In the genomic region with DNA sequence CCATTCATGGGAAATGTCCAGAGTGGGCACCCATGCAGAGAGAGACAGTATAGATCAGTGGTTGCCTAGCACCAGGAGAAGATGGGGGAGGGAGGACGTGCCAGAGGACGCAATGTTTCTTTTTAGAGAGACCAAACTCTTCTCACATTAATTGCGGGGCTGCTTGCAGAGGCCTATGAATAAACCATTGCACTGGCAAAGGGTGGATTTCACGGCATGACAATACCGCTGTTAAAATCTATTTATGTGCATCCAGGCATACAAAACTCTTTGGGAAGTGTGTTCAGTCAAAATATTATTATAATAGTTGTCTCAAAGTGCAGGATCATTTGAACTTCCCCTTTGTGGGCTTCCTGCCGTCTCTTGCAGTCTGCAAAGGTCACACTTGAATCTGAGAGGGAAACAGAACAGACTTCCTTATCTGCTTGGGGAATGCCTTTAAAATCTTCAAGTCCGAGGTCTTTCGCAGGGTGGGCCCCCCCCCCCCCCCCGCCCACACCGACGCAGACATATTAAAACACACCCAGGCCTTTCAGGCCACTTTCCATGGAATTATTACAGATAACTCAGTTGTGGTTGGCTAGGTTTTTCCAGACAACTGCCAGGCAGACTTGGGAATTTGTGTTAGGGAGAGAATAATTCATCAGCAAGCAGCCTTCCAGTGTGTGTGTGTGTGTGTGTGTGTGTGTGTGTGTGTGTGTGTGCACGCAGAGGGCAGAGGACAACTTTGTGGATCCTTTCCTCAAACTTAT, we compare ENCODE assay signal across 8 mouse cellular contexts.
DNase-seq lines count a peak whose midpoint lies in the region; ATAC-seq lines count a peak whose summit lies in the region.

No protein-coding gene starts in this region.

- H3K4me1 ChIP-seq in forebrain, embryonic 13.5 days, result peaks cover 14% of the 10 kb centered on the region
- peaks cover 24% of the 10 kb centered on the region for H3K4me1 ChIP-seq in hindbrain, embryonic 12.5 days
- H3K4me1 ChIP-seq in limb, embryonic 15.5 days, result peaks cover 20% of the 10 kb centered on the region
- peaks cover 11% of the 10 kb centered on the region for H3K4me1 ChIP-seq in neural tube, embryonic 15.5 days

- no peak overlapping the region for H3K9ac ChIP-seq in forebrain, embryonic 13.5 days
- H3K9ac ChIP-seq in hindbrain, embryonic 12.5 days, result no peak overlapping the region
- no peak overlapping the region for H3K9ac ChIP-seq in limb, embryonic 15.5 days
- H3K9ac ChIP-seq in neural tube, embryonic 15.5 days (replicated peaks), result no peak overlapping the region

- WGBS in forebrain, embryonic 13.5 days, result 4% methylated on average over 12 of the region's 12 CpGs
- 7% methylated on average over 12 of the region's 12 CpGs for WGBS in hindbrain, embryonic 12.5 days
- 35% methylated on average over 12 of the region's 12 CpGs for WGBS in limb, embryonic 15.5 days
- 4% methylated on average over 12 of the region's 12 CpGs for WGBS in neural tube, embryonic 15.5 days

- H3K4me2 ChIP-seq in forebrain, embryonic 13.5 days, result peak overlapping the region; percentile 27; the same call in 1 of the 2 replicates
- 0 out of 2 replicates have a peak overlapping the region, but pooled peaks have one; percentile 6 for H3K4me2 ChIP-seq in hindbrain, embryonic 12.5 days (replicated peaks)
- H3K4me2 ChIP-seq in limb, embryonic 15.5 days, result no peak overlapping the region
- H3K4me2 ChIP-seq in neural tube, embryonic 15.5 days, result no peak overlapping the region

- H3K27ac ChIP-seq in forebrain, embryonic 13.5 days, result no peak overlapping the region
- peak overlapping the region; percentile 71 for H3K27ac ChIP-seq in hindbrain, embryonic 12.5 days
- H3K27ac ChIP-seq in limb, embryonic 15.5 days, result 0 out of 2 replicates have a peak overlapping the region, but pooled peaks have one; percentile 27
- H3K27ac ChIP-seq in neural tube, embryonic 15.5 days (replicated peaks), result peak overlapping the region; percentile 65

- no peak for ATAC-seq in forebrain, embryonic 13.5 days
- peak; percentile 87 for ATAC-seq in hindbrain, embryonic 12.5 days (ENCODE audit: low FRiP score)
- ATAC-seq in limb, embryonic 15.5 days (ENCODE audit: insufficient number of reproducible peaks, low FRiP score, low TSS enrichment, low read depth), result no peak
- peak; percentile 73; the same call in 1 of the 2 replicates for ATAC-seq in neural tube, embryonic 15.5 days (ENCODE audit: low FRiP score)

- DNase-seq in kidney, adult 9 months, result peak; percentile 51
- DNase-seq in kidney, adult 18-20 months, result no peak
- no peak for DNase-seq in cerebellum, postnatal 25 days
- DNase-seq in adrenal gland, postnatal 25 days, result no peak

- peaks cover 20% of the 10 kb centered on the region for H3K27me3 ChIP-seq in forebrain, embryonic 13.5 days
- no peaks in the 10 kb centered on the region for H3K27me3 ChIP-seq in hindbrain, embryonic 12.5 days
- no peaks in the 10 kb centered on the region for H3K27me3 ChIP-seq in limb, embryonic 15.5 days
- H3K27me3 ChIP-seq in neural tube, embryonic 15.5 days (replicated peaks), result no peaks in the 10 kb centered on the region

- peaks cover 2% of the 10 kb centered on the region; the same call in 1 of the 2 replicates for H3K9me3 ChIP-seq in forebrain, embryonic 13.5 days (replicated peaks)
- H3K9me3 ChIP-seq in hindbrain, embryonic 12.5 days (replicated peaks), result no peaks in the 10 kb centered on the region
- no peaks in the 10 kb centered on the region for H3K9me3 ChIP-seq in limb, embryonic 15.5 days
- no peaks in the 10 kb centered on the region for H3K9me3 ChIP-seq in neural tube, embryonic 15.5 days (replicated peaks)

- no peak overlapping the region for H3K4me3 ChIP-seq in forebrain, embryonic 13.5 days
- no peak overlapping the region for H3K4me3 ChIP-seq in hindbrain, embryonic 12.5 days
- no peak overlapping the region for H3K4me3 ChIP-seq in limb, embryonic 15.5 days
- H3K4me3 ChIP-seq in neural tube, embryonic 15.5 days (replicated peaks), result no peak overlapping the region

- no peaks in the 10 kb centered on the region for H3K36me3 ChIP-seq in forebrain, embryonic 13.5 days (ENCODE audit: poor library complexity, severe bottlenecking)
- no peaks in the 10 kb centered on the region for H3K36me3 ChIP-seq in hindbrain, embryonic 12.5 days
- H3K36me3 ChIP-seq in limb, embryonic 15.5 days, result no peaks in the 10 kb centered on the region
- no peaks in the 10 kb centered on the region for H3K36me3 ChIP-seq in neural tube, embryonic 15.5 days

Comparison
In these comparisons a context has a peak if more than half of its experiments do, and no peak if none do; other contexts are left out.
1. ATAC-seq: peak in hindbrain, embryonic 12.5 days (single experiment) and neural tube, embryonic 15.5 days (single experiment); none in forebrain, embryonic 13.5 days (single experiment) and limb, embryonic 15.5 days (single experiment).
2. H3K4me2 ChIP-seq: peak in forebrain, embryonic 13.5 days (single experiment) and hindbrain, embryonic 12.5 days (single experiment); none in limb, embryonic 15.5 days (single experiment) and neural tube, embryonic 15.5 days (single experiment).